Mouse (Mus musculus): ENCODE measurements around the gene Nt5c2. TPM values are rescaled to one million over a fixed set of nuclear protein-coding genes. Genes with fewer than 3 reads are reported as not detected.
A peak's percentile ranks its signal among the peaks of the same experiment; 100 is the strongest.
"Not testable (repeated sequence)": the region's sequence is repeated elsewhere in the genome, so short reads cannot be mapped to it uniquely, and the experiment has no call there.

Gene Nt5c2
- polyA plus RNA-seq, 1 experiment from 2014 or later, result 85.0 TPM

DNA sequence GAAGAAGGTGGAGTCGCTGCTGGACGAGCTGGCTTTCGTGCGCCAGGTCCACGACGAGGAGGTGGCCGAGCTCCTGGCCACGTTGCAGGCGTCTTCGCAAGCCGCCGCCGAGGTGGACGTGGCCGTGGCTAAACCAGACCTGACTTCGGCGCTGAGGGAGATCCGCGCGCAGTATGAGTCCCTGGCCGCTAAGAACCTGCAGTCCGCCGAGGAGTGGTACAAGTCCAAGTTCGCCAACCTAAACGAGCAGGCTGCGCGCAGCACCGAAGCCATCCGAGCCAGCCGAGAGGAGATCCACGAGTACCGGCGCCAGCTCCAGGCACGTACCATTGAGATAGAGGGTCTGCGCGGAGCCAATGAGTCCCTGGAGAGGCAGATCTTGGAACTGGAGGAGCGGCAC is 443 bp upstream of the Nt5c2 start:
- Histone ChIP-seq H3K27ac (replicated peaks) (peak overlapping the region; percentile 97), H3K27me3 (peaks cover 38% of the 10 kb centered on the region), H3K4me2 (peak overlapping the region; percentile 92), H3K4me3 (peak overlapping the region; percentile 87), H3K9me3 (no peaks in the 10 kb centered on the region), H3K4me1 (replicated peaks) (peaks cover 28% of the 10 kb centered on the region), H3K9ac (peak overlapping the region; percentile 96), H3K36me3 (peaks cover 4% of the 10 kb centered on the region)
- ATAC-seq (ENCODE audit: low read depth), result peak; percentile 0; the same call in 1 of the 2 replicates
- under 1% methylated on average over 37 of the region's 37 CpGs for WGBS

DNA sequence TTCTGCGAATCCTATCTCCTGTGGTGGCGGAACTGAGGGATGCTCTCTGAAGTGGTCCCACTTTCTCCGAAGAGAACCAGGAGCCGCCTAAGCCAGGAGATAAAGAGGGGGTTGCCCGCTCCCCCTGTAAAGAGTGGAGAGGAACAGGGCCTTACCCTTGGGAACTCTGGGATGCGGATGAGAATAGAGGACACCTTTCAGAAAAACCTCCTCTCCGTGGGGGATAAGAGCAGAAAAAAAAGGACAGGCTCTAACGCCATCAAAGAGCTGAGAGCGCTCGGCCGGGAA is 850 bp downstream of the Nt5c2 start:
- peak overlapping the region; percentile 87 for H3K4me3 ChIP-seq
- H3K9me3 ChIP-seq, result no peaks in the 10 kb centered on the region
- H3K27me3 ChIP-seq, result peaks cover 41% of the 10 kb centered on the region
- peak overlapping the region; percentile 97 for H3K27ac ChIP-seq (replicated peaks)
- ATAC-seq (ENCODE audit: low read depth), result peak; percentile 52
- 2% methylated on average over 11 of the region's 11 CpGs for WGBS
- H3K4me2 ChIP-seq, result peak overlapping the region; percentile 92
- H3K4me1 ChIP-seq (replicated peaks), result peaks cover 15% of the 10 kb centered on the region
- no peaks in the 10 kb centered on the region for H3K36me3 ChIP-seq
- H3K9ac ChIP-seq, result peak overlapping the region; percentile 96

DNA sequence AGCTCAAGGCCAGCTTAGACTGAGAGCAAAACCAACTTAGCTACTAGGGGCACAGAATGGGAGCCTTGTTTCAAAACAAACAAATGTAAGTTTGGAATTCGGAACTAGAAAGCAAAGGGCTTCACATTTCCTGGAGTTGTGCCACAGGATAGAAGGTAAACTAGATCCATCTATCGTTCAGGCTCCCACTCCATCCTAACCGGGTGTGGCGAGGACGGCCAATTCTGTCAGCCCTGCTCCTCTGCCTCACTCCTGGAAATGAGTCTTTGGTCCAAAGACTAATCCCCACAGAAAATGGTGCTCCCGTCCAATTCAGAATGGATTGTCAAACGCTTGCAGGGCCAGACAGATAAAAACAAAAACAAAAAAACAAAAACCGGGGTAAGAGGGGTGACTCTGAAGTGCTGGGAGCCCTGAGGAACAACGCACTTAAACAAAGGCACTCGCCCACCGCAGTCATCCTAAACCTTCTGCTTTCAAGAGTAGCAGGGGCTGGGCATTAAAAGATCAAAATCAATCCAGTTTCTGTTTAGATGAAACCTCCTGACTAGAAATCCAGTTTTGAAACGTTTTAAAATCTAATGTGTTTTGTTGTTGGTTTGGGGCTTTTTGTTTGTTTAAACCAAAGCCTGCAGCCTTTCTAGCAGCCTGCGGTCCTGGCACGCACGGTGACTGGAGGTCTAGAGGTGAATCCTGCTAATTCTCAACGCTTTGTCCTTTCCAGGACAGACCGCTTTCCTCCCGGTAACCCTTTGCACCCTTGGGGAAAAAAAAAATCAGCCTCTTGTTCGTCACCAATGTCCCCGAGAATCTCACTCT is 1.4 kb downstream of the Nt5c2 start:
- 10% methylated on average over 20 of the region's 20 CpGs for WGBS
- H3K4me1 ChIP-seq (replicated peaks), result peaks cover 11% of the 10 kb centered on the region
- peaks cover 41% of the 10 kb centered on the region for H3K27me3 ChIP-seq
- H3K9ac ChIP-seq, result peak overlapping the region; percentile 96
- no peaks in the 10 kb centered on the region for H3K36me3 ChIP-seq
- peak overlapping the region; percentile 97 for H3K27ac ChIP-seq (replicated peaks)
- peak overlapping the region; percentile 92 for H3K4me2 ChIP-seq
- no peaks in the 10 kb centered on the region for H3K9me3 ChIP-seq
- no peak for ATAC-seq (ENCODE audit: low read depth)
- peak overlapping the region; percentile 87 for H3K4me3 ChIP-seq

DNA sequence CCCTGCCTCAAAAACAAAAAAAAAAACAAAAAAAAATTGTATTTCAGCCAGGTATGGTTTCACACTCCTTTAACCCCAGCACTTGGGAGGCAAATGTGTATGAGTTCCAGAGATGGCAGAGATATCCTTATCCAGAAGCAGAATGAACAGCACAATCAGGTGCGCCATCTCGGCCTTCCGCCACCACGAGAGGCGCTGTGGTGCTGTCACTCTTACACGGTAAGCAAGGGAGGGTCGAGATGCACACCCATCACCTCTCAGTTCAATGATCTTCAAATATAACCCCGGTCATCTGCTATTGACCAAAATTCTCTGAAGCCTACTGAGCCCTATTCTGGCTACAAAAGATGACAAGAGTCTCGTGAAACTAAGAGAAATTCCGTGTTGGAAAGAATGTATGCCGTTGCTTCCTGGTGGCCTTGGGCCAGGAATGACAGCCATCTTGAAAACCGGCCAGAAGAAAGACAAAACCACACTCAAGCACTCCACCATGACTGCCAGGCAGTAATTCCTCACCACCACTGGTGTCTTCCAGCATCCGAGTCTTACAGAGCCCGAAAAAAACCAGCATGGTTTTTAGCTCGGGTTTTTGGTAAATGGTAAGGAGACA is 2.3 kb downstream of the Nt5c2 start:
- peaks cover 11% of the 10 kb centered on the region for H3K4me1 ChIP-seq (replicated peaks)
- no peak for ATAC-seq (ENCODE audit: low read depth)

GRCm38 (mm10) chr19:47009943-47010342 is 5.0 kb downstream of the Nt5c2 start:
- H3K9me3 ChIP-seq, result no peaks in the 10 kb centered on the region
- H3K4me2 ChIP-seq, result no peak overlapping the region
- WGBS, result 80% methylated on average over 5 of the region's 5 CpGs
- H3K9ac ChIP-seq, result no peak overlapping the region
- ATAC-seq (ENCODE audit: low read depth), result no peak
- no peaks in the 10 kb centered on the region for H3K36me3 ChIP-seq
- peaks cover under 1% of the 10 kb centered on the region for H3K4me1 ChIP-seq (replicated peaks)
- H3K4me3 ChIP-seq, result no peak overlapping the region
- H3K27me3 ChIP-seq, result peaks cover 29% of the 10 kb centered on the region
- H3K27ac ChIP-seq (replicated peaks), result no peak overlapping the region

More for the DNA sequence above, 2.3 kb downstream of the Nt5c2 start:
- peak overlapping the region; percentile 92 for H3K4me2 ChIP-seq
- no peaks in the 10 kb centered on the region for H3K9me3 ChIP-seq
- no peak overlapping the region for H3K27ac ChIP-seq (replicated peaks)
- H3K9ac ChIP-seq, result no peak overlapping the region
- H3K4me3 ChIP-seq, result 0 out of 2 replicates have a peak overlapping the region, but pooled peaks have one; percentile 87
- H3K36me3 ChIP-seq, result no peaks in the 10 kb centered on the region
- 91% methylated on average over 15 of the region's 15 CpGs for WGBS
- peaks cover 41% of the 10 kb centered on the region for H3K27me3 ChIP-seq

GRCm38 (mm10) chr19:47009420-47009819 is 5.5 kb downstream of the Nt5c2 start:
- no peak overlapping the region for H3K4me2 ChIP-seq
- H3K36me3 ChIP-seq, result no peaks in the 10 kb centered on the region
- H3K4me3 ChIP-seq, result no peak overlapping the region
- H3K27me3 ChIP-seq, result peaks cover 24% of the 10 kb centered on the region
- H3K9ac ChIP-seq, result no peak overlapping the region
- H3K27ac ChIP-seq (replicated peaks), result no peak overlapping the region
- H3K9me3 ChIP-seq, result no peaks in the 10 kb centered on the region
- no peak for ATAC-seq (ENCODE audit: low read depth)
- 90% methylated on average over 7 of the region's 7 CpGs for WGBS
- no peaks in the 10 kb centered on the region; the same call in 1 of the 2 replicates for H3K4me1 ChIP-seq (replicated peaks)

DNA sequence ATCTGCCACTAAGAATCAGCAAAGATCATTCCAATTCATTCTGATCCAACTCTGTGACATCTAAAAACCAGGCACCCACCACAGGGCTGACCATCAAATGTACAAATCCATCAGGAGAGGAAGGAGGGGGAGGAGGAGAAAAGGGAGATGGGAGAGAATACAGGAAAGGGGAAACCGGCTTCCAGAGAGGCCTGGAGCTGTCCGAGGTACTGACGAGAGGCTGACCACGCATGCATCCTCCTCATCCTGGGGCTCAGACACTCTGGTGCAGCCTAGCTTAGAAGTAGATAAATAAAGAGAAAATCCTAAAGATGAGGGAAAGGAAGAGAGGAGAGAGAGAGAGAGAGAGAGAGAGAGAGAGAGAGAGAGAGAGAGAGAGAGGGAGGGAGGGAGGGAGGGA is 8.6 kb downstream of the Nt5c2 start:
- H3K9ac ChIP-seq, result no peak overlapping the region
- H3K4me3 ChIP-seq, result no peak overlapping the region
- no peak overlapping the region for H3K4me2 ChIP-seq
- H3K36me3 ChIP-seq, result no peaks in the 10 kb centered on the region
- no peak overlapping the region for H3K27ac ChIP-seq (replicated peaks)
- peaks cover 3% of the 10 kb centered on the region; the same call in 1 of the 2 replicates for H3K27me3 ChIP-seq
- no peak for ATAC-seq (ENCODE audit: low read depth)
- no peaks in the 10 kb centered on the region for H3K4me1 ChIP-seq (replicated peaks)
- 6% methylated on average over 4 of the region's 4 CpGs for WGBS
- no peaks in the 10 kb centered on the region for H3K9me3 ChIP-seq

DNA sequence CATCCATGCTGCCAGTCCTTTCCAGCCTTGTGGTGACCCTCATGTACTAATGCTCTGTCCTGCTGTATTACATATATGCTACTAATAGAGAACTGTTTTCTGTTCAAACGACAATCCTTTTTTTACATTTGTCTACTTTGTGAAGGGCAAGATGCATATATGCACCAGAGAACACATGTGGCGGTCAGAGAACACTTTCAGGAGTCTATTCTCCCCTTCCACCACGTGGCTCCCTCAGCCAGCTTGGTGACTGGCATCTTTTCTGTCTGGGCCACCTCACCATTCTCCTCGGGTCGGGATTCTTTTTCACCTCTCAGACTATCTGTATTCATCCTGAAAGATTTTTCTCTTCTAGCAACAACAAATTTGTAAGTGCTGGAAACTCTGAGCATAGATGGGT is 9.1 kb downstream of the Nt5c2 start:
- peaks cover 3% of the 10 kb centered on the region; the same call in 1 of the 2 replicates for H3K27me3 ChIP-seq
- H3K9me3 ChIP-seq, result no peaks in the 10 kb centered on the region
- no peak overlapping the region for H3K9ac ChIP-seq
- H3K4me2 ChIP-seq, result no peak overlapping the region
- no peaks in the 10 kb centered on the region for H3K36me3 ChIP-seq
- H3K4me1 ChIP-seq (replicated peaks), result no peaks in the 10 kb centered on the region
- H3K4me3 ChIP-seq, result no peak overlapping the region
- no peak overlapping the region for H3K27ac ChIP-seq (replicated peaks)
- ATAC-seq (ENCODE audit: low read depth), result no peak
- 53% methylated on average over 5 of the region's 5 CpGs for WGBS

DNA sequence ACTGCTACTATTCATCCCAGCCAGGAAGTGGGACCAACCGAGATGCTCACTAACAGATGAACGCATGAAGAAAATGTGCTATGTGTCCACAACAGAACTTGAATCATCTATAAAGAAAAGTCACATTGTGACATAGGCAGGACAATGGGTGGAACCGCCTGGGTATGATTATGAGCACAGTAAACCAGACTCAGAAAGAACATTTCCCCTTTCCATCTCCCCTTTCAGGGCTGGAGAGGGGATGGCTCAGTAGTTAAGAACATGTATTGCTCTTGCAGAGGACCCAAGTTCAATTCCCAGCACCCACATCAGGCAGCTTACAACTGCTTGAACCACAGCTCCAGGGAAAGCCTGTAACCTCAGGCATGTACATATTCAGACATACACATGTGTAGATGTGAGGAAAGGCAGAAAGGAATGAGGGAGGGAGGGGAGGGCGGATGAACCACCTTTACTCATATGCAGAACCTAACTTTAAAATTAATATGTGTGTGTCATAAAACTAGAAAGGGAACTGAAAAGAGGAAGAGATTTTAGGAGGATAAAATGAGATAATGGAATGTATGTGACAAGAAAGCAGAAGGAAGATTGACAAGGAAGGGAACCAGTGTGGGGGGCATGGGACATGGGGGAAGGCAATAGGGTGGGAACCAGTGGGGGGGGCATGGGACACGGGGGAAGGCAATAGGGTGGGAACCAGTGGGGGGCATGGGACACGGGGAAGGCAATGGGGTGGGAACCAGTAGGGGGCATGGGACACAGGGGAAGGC is 11.0 kb downstream of the Nt5c2 start:
- no peaks in the 10 kb centered on the region for H3K27me3 ChIP-seq
- H3K9ac ChIP-seq, result no peak overlapping the region
- no peak overlapping the region for H3K27ac ChIP-seq (replicated peaks)
- H3K4me3 ChIP-seq, result no peak overlapping the region
- WGBS, result 75% methylated on average over 6 of the region's 6 CpGs
- H3K9me3 ChIP-seq, result no peaks in the 10 kb centered on the region
- H3K4me2 ChIP-seq, result no peak overlapping the region
- no peaks in the 10 kb centered on the region for H3K36me3 ChIP-seq
- ATAC-seq (ENCODE audit: low read depth), result no peak
- no peaks in the 10 kb centered on the region for H3K4me1 ChIP-seq (replicated peaks)

DNA sequence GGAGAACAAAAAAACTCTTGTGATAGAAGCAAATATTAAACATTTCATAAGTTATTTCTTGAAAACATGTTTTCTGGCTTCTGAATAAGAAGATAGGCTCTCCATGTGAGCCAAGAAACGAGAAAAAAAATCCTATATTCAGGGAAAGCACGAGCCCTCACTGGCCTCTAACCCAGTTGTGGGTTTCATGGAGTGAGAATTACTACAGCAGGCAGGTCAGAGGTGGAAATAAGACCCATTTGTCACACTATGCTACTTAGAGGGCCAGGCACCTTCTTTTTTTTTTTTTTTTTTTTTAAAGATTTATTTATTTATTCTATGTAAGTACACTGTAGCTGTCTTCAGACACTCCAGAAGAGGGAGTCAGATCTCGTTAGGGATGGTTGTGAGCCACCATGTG is 14.6 kb downstream of the Nt5c2 start:
- not testable (repeated sequence) for H3K4me1 ChIP-seq (replicated peaks); H3K27ac ChIP-seq (replicated peaks); H3K4me2 ChIP-seq; H3K9ac ChIP-seq; H3K4me3 ChIP-seq; H3K9me3 ChIP-seq; ATAC-seq (ENCODE audit: low read depth); H3K36me3 ChIP-seq; H3K27me3 ChIP-seq
- 84% methylated on average over 2 of the region's 3 CpGs for WGBS

GRCm38 (mm10) chr19:46999753-47000152 is 15.2 kb downstream of the Nt5c2 start:
- Histone ChIP-seq H3K36me3 (no peaks in the 10 kb centered on the region), H3K4me1 (replicated peaks) (no peaks in the 10 kb centered on the region), H3K4me2 (no peak overlapping the region), H3K27me3 (no peaks in the 10 kb centered on the region), H3K27ac (replicated peaks) (no peak overlapping the region), H3K9ac (no peak overlapping the region), H3K4me3 (no peak overlapping the region), H3K9me3 (no peaks in the 10 kb centered on the region)
- no peak for ATAC-seq (ENCODE audit: low read depth)
- 86% methylated on average over 6 of the region's 6 CpGs for WGBS

- no peak overlapping the region for H3K27ac ChIP-seq (replicated peaks)
- no peak overlapping the region for H3K4me3 ChIP-seq
- no peaks in the 10 kb centered on the region for H3K36me3 ChIP-seq
- H3K9me3 ChIP-seq, result no peaks in the 10 kb centered on the region
- no peaks in the 10 kb centered on the region for H3K27me3 ChIP-seq
- H3K4me2 ChIP-seq, result no peak overlapping the region
- no peak overlapping the region for H3K9ac ChIP-seq
- H3K4me1 ChIP-seq (replicated peaks), result no peaks in the 10 kb centered on the region
- WGBS, result 80% methylated on average over 4 of the region's 4 CpGs
- no peak for ATAC-seq (ENCODE audit: low read depth)
These were observed 16.0 kb downstream of the Nt5c2 start for GRCm38 (mm10) chr19:46998953-46999352.
